Mouse (Mus musculus) stomach, embryonic 16.5 days (tissue): Measurements from ENCODE around the gene Gpd2. TPM values are rescaled to one million over a fixed set of nuclear protein-coding genes. Genes with fewer than 3 reads are reported as not detected.

Experiments
- ATAC-seq: fragments of 200-750 bp; cut with Nextera tagmentation; 2 replicates; pipeline ENCODE4 v1.8.0; 2017; ENCODE audit warnings: moderate number of reproducible peaks, moderate TSS enrichment; ENCODE audit not compliant: insufficient read depth, low FRiP score
- H3K27ac ChIP-seq: fragments of 300-500 bp; sonication (generic); 2 replicates; pipeline ENCODE4 v1.5.1; 2014; ENCODE audit warnings: low read length
- H3K27me3 ChIP-seq: fragments of 300-500 bp; sonication (generic); 2 replicates; pipeline ENCODE4 v1.6.1; 2014; ENCODE audit warnings: low read length, control low read depth, mixed read lengths; ENCODE audit not compliant: control insufficient read depth, insufficient read depth
- H3K36me3 ChIP-seq: fragments of 300-500 bp; sonication (generic); 2 replicates; pipeline ENCODE4 v1.6.1; 2014; ENCODE audit warnings: low read length; ENCODE audit not compliant: control insufficient read depth, insufficient read depth
- H3K4me1 ChIP-seq: fragments of 300-500 bp; sonication (generic); 2 replicates; pipeline ENCODE4 v1.6.1; 2014; ENCODE audit warnings: low read length, control low read depth, mixed read lengths; ENCODE audit not compliant: control insufficient read depth, insufficient read depth
- H3K4me2 ChIP-seq: fragments of 300-500 bp; sonication (generic); 2 replicates; pipeline ENCODE4 v1.6.1; 2014; ENCODE audit warnings: low read depth, low read length, mixed read lengths
- H3K4me3 ChIP-seq: fragments of 300-500 bp; sonication (generic); replicated peaks from 2 replicates; pipeline ENCODE4 v1.5.1; 2014; ENCODE audit warnings: mild to moderate bottlenecking, low read length
- H3K9ac ChIP-seq: fragments of 300-500 bp; sonication (generic); 2 replicates; pipeline ENCODE4 v1.6.1; 2014; ENCODE audit warnings: low read length
- H3K9me3 ChIP-seq: fragments of 300-500 bp; sonication (generic); replicated peaks from 2 replicates; pipeline ENCODE4 v1.6.1; 2016; ENCODE audit warnings: low read length, control low read depth; ENCODE audit not compliant: control insufficient read depth
- WGBS: fragments of 180-500 bp; shearing (Covaris S2); extraction: QIAGEN DNeasy Blood & Tissue Kit; methylation state at CpG from one replicate; pipeline ENCODE4 v1.1.7; 2014; 5-methylcytosine and 5-hydroxymethylcytosine counted together
- polyA plus RNA-seq: library from polyadenylated mRNA; unstranded; fragments of >200 nt; fragmentation: Nextera tagmentation; extraction: Ambion mirVana; gene quantifications from 2 replicates; pipeline ENCODE4 v1.2.1, GENCODE M21; 2015

Gpd2 gene
- polyA plus RNA-seq, 1 experiment from 2014 or later = 36.5 TPM

DNA sequence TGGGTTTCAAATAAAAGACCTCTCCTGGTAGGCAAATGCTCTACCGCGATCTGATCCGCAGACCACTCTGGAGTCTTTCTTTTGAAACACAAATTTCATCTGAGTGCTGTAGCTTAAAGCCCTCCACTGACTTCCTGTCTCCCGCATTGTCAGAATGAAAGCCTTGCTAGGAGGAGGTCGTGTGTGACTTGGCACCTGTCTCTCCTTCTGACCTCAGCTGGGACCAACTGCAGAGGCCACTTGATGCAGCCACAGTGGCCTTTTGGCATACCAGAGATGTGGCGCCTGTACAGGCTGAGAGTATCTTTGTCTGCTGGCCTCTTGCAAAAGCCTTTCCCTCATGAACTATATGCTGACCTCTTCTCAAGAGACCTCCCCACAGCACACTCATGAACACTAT, 19.0 kb downstream of the Gpd2 start:
- H3K27ac ChIP-seq = no peak overlapping the region
- H3K36me3 ChIP-seq = no peaks in the 10 kb centered on the region
- no peak for ATAC-seq
- H3K9ac ChIP-seq = no peak overlapping the region
- no peak overlapping the region for H3K4me2 ChIP-seq
- no peaks in the 10 kb centered on the region for H3K9me3 ChIP-seq
- peaks cover 8% of the 10 kb centered on the region for H3K4me1 ChIP-seq
- WGBS = 56% methylated on average over 6 of the region's 6 CpGs
- no peak overlapping the region for H3K4me3 ChIP-seq
- no peaks in the 10 kb centered on the region for H3K27me3 ChIP-seq

DNA sequence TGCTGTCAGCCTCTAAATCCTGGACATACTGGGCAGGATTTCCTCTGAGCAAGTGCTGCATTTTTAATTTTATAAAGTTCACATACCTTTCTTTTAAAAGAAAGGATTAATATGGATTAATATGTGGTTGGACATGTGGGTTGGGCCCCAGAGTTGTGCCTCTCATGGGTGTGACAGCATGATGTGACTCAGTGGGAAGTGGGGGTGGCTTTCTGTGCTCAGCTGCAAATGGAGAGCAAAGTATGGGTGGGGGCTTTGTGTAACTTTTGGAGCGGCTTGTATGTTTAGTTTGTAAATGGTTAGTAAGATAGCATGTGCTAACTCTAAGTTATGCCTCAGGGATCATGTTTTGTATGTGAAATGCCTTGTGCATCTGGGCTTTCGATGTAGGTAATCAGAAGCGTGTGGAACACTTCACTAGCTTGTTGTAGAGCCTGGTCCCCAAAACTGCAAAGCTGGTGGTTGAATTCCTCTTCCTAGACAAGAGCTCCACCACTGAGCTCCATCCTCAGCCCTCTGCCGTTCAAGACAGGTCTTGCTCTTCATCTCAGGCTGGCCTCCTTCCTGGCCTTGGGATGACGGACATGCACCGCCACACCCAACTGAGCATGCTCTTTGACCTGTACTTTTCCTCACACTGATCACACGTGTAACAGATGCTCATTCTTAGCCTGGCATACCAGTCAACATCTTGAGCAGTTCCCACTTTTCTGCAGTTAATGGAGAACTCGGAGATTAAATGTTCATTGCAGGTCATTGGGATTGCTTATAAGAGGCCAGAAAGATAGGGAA, 24.0 kb downstream of the Gpd2 start:
- no peak overlapping the region for H3K9ac ChIP-seq
- peak overlapping the region; percentile 74 for H3K27ac ChIP-seq
- no peaks in the 10 kb centered on the region for H3K9me3 ChIP-seq
- no peaks in the 10 kb centered on the region for H3K4me1 ChIP-seq
- H3K4me3 ChIP-seq = no peak overlapping the region
- no peaks in the 10 kb centered on the region for H3K36me3 ChIP-seq
- no peak overlapping the region for H3K4me2 ChIP-seq
- 71% methylated on average over 8 of the region's 8 CpGs for WGBS
- peak; percentile 72; the same call in 1 of the 2 replicates for ATAC-seq
- no peaks in the 10 kb centered on the region for H3K27me3 ChIP-seq

DNA sequence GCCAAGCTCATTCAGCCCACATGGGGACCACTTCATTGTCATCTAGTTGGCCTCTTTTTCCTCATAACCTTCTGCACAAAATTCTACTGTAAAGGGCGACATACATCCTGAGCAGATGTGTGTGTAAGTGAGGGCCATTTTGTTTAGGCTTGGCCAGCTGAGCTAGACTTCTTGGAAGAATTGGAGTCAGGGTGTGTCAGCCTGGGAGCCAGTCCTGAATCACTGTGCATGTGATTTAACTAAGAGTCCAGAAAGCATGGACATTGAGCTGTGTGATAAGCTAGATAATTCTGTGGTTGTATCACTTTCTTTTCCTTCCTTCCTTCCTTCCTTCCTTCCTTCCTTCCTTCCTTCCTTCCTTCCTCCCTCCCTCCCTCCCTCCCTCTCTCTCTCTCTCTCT, 26.0 kb downstream of the Gpd2 start:
- Histone ChIP-seq H3K4me2 (no peak overlapping the region), H3K36me3 (no peaks in the 10 kb centered on the region), H3K27ac (no peak overlapping the region), H3K4me3 (no peak overlapping the region), H3K4me1 (no peaks in the 10 kb centered on the region), H3K27me3 (no peaks in the 10 kb centered on the region), H3K9me3 (no peaks in the 10 kb centered on the region), H3K9ac (no peak overlapping the region)
- ATAC-seq = no peak
- WGBS = 85% methylated on average over 1 of the region's 1 CpGs

DNA sequence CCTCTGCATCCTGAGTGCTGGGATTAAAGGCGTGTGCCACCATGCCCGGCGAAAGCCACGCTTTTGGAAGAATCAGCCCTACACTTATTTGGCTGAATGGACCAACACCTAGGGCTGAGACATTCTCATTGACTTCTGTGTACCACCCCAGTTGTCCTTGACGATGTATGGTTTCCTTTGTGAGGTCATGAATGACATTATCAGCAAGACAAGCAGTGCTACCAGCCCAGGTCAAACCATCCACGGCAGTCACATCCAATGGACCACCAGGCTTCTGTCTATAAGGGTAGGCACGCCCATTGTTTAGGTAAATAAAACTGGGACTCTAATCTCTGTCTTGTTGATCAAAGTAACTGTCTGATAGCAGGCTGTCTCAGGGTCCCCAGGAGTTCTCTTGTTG, 27.5 kb downstream of the Gpd2 start:
- Histone ChIP-seq H3K9me3 (no peaks in the 10 kb centered on the region), H3K9ac (no peak overlapping the region), H3K4me1 (no peaks in the 10 kb centered on the region), H3K27me3 (no peaks in the 10 kb centered on the region), H3K4me2 (no peak overlapping the region), H3K4me3 (no peak overlapping the region), H3K27ac (no peak overlapping the region), H3K36me3 (no peaks in the 10 kb centered on the region)
- 79% methylated on average over 7 of the region's 7 CpGs for WGBS
- ATAC-seq = no peak

DNA sequence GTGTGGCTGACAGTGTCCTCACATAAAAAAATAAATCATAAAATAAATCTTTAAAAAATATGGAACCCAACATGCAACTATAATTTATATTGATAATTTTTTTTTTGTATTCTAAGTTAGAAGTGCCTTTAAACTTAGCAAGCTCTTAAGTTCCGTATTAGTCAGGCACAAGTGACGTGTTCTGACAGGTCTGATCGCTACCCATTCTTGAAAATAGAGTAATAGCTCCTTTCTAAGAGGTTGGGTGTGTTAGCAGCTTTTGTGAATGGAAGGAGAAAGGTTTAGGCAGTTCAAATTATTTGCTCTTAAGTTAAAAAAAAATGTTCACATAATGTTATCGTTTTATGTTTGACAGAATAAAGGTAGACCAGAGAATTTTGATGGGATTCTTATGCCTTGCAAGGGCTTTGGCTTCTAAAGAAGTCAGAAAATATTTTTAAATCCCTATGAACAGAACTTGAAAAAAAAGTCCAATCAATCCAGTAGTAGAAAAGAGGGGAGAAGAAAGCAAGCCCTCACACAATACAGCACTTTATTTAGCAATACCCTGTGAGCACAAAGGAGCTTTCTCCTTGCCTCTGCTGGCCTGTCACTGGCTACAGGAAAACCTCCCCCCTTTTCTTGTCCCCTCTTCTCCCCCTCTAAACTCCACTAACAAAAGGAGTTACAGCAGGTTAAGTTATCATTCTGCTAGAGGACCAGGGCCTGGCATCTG, 29.4 kb downstream of the Gpd2 start:
- Histone ChIP-seq H3K27me3 (no peaks in the 10 kb centered on the region), H3K36me3 (no peaks in the 10 kb centered on the region), H3K4me2 (no peak overlapping the region), H3K4me1 (no peaks in the 10 kb centered on the region), H3K27ac (peak overlapping the region; percentile 74), H3K4me3 (no peak overlapping the region), H3K9me3 (no peaks in the 10 kb centered on the region), H3K9ac (no peak overlapping the region; the same call in 1 of the 2 replicates)
- 65% methylated on average over 4 of the region's 4 CpGs for WGBS
- ATAC-seq = peak; percentile 60; the same call in 1 of the 2 replicates

DNA sequence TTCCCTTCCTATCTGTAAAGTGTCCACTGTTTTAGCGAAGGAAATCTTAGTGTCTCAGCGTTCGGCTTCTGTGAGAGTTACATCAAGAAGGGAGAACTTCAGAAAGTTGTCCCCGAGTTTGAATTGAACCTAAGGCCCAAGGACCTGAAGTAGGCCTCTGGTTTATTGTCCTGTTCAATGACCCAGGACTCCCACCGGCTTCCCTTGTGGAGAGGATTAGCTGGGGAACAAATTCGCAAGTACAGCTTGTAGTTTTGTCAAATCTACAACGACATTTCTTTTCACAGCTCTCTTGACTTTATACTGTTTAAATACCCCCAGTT, 29.9 kb downstream of the Gpd2 start:
- 44% methylated on average over 7 of the region's 7 CpGs for WGBS
- H3K27ac ChIP-seq = peak overlapping the region; percentile 74
- no peak for ATAC-seq

DNA sequence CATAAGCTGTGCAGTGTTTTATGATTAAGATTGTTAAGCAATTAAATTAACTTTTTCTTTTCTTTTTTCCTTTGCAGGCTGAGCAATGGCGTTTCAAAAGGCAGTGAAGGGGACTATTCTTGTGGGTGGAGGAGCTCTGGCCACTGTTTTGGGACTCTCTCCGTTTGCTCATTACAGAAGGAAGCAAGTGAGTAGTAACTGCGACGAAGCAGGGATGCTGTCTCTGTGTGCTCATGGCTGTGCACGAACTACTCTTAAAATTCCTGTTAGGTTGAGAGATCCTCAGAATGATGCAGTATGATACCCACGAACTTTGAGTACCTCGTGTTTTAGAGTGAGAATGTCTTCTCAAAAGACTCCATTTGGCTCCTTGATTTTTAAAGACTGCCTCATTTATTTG, 30.5 kb downstream of the Gpd2 start:
- ATAC-seq = no peak
- Histone ChIP-seq H3K4me3 (no peak overlapping the region), H3K9ac (no peak overlapping the region), H3K4me2 (no peak overlapping the region), H3K36me3 (no peaks in the 10 kb centered on the region), H3K27ac (no peak overlapping the region), H3K9me3 (no peaks in the 10 kb centered on the region), H3K27me3 (no peaks in the 10 kb centered on the region), H3K4me1 (no peaks in the 10 kb centered on the region)
- 70% methylated on average over 7 of the region's 7 CpGs for WGBS

More for the DNA sequence above, 29.9 kb downstream of the Gpd2 start:
- H3K4me2 ChIP-seq = no peak overlapping the region
- no peaks in the 10 kb centered on the region for H3K4me1 ChIP-seq
- H3K9me3 ChIP-seq = no peaks in the 10 kb centered on the region
- H3K4me3 ChIP-seq = no peak overlapping the region
- no peaks in the 10 kb centered on the region for H3K36me3 ChIP-seq
- H3K9ac ChIP-seq = no peak overlapping the region; the same call in 1 of the 2 replicates
- no peaks in the 10 kb centered on the region for H3K27me3 ChIP-seq

DNA sequence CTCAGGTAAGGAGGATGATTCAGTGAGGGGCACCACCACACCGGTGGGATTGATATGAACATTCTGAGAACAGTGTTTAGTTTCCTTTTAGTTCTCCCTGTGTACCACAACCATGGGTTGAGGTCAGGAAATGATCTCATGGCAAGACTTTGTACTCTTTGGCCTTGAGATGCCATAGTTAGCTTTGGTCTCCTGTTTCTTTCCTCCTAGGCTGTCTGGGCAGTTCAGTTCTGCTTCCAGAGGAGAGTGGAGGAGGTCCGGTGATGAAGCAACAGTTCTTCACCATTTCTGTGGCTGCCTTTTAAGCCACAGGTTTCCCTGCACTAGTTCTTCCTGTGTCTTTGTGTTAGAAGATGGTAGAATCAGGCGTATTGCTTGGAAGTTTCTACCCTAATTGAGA, 31.4 kb downstream of the Gpd2 start:
- H3K4me2 ChIP-seq = no peak overlapping the region
- no peak overlapping the region for H3K27ac ChIP-seq
- no peaks in the 10 kb centered on the region for H3K36me3 ChIP-seq
- no peak overlapping the region for H3K4me3 ChIP-seq
- no peaks in the 10 kb centered on the region for H3K9me3 ChIP-seq
- no peak for ATAC-seq
- 80% methylated on average over 3 of the region's 3 CpGs for WGBS
- no peaks in the 10 kb centered on the region for H3K27me3 ChIP-seq
- H3K4me1 ChIP-seq = no peaks in the 10 kb centered on the region
- H3K9ac ChIP-seq = no peak overlapping the region

DNA sequence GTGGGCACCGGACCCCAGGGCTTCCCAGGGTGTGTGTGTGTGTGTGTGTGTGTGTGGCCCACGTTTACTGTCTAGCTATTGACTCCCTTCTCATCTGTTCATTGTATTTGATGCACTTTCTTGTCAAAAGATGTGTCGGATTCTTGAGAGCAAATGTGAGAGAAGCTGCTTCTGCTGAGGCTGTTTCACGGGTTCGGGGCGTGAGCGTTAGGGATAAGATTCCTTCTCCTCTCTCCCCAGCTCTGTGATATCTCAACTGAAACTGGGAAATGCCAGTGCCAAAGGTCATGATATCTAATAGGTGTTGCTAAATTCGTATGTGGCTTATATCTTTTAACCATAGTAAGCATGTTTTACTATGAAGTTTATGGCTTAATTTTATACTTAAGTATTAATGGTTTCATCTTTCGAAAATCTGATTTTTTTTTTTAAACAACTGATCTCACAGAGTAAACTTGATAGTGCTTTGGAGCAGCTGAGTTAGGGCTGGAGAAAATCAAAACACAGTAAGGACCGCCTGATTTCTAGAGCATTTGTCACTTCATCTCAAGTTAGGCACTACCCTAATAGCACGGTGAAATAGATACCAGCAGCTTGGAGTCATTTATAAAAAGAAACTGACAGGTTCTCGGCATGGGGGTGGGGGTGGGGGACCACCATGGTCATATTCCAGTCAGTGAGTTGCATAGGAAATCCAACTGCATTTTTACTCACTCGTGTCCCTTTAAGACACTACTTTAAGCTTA, 32.4 kb downstream of the Gpd2 start:
- H3K9me3 ChIP-seq = no peaks in the 10 kb centered on the region
- no peak for ATAC-seq

More for the DNA sequence above, 32.4 kb downstream of the Gpd2 start:
- 44% methylated on average over 13 of the region's 13 CpGs for WGBS
- H3K36me3 ChIP-seq = no peaks in the 10 kb centered on the region
- no peaks in the 10 kb centered on the region for H3K27me3 ChIP-seq
- H3K27ac ChIP-seq = no peak overlapping the region
- no peak overlapping the region for H3K9ac ChIP-seq
- no peak overlapping the region for H3K4me3 ChIP-seq
- H3K4me1 ChIP-seq = no peaks in the 10 kb centered on the region
- H3K4me2 ChIP-seq = no peak overlapping the region
